8 mouse cellular contexts compared by ENCODE assay signal in the genomic region with DNA sequence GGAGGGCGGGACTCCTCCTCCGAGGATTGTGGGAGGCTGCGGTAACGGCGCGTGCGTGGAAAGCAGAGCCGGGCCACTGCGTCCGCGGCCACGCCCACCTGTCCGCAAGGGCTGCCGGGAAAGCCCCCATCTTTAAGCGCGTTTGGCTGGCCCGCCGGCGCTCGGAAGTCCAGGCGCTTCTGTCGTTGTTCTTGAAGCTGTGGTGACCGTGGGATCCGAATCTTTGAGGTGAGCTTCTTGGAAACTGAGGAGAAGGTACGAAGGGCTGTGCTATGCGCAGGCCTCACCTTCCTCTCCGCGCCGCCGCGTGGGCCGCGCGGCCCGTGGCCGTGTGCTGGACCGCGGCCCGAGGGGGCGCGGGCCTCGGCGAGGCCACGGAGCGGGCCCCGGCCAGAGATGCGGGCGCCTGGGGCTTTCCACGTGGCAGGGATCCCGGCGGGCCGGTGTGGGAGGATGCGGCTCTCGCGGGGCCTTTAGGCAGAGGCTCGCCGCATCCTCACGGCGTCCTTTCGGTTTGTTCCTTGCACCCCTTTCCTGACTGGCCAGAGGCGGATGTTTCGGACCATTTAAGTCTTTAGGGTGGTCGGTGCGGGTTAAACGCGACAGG. TPM values are rescaled to one million over a fixed set of nuclear protein-coding genes. Genes with fewer than 3 reads are reported as not detected.
DNase-seq lines count a peak whose midpoint lies in the region; ATAC-seq and TF ChIP-seq lines count a peak whose summit lies in the region.

A gene (plus strand): TSS at position 78 of the 607 bp plus-strand sequence.

- H3K9me3 ChIP-seq in G1E (replicated peaks): no peaks in the 10 kb centered on the region
- H3K9me3 ChIP-seq in forebrain, postnatal 0 days (ENCODE audit: low read length): no peaks in the 10 kb centered on the region
- H3K9me3 ChIP-seq in lung, embryonic 16.5 days (ENCODE audit: control insufficient read depth, low read length): no peaks in the 10 kb centered on the region

- DNase-seq in G1E (ENCODE audit: low spot score): peak; percentile 84
- peak; percentile 94 to 96 for DNase-seq in cerebellum, adult 18-20 months
- peak; percentile 95 for DNase-seq in forebrain, postnatal 0 days
- peak; percentile 75 for DNase-seq in layer of hippocampus, adult 9-10 months (ENCODE audit: low spot score)
- peak; percentile 79 for DNase-seq in ovary, postnatal 10 days (ENCODE audit: low spot score)
- DNase-seq in thymus, postnatal 10 days (ENCODE audit: low spot score in 2 of 2): peak; percentile 92 to 93

- TF ChIP-seq CTCF in G1E (IDR thresholded peaks at IDR 0.05; ENCODE audit: low read depth, low read length): no peak
- no peak for TF ChIP-seq CTCF in forebrain, postnatal 0 days (IDR thresholded peaks at IDR 0.05; ENCODE audit: low read depth)

- peak within 1 kb of the TSS; percentile 60 for H3K4me2 ChIP-seq in forebrain, postnatal 0 days (ENCODE audit: low read depth)
- peak within 1 kb of the TSS; percentile 76 for H3K4me2 ChIP-seq in lung, embryonic 16.5 days (ENCODE audit: low read depth, low read length)

- H3K4me1 ChIP-seq in G1E (ENCODE audit: insufficient read depth, low read depth, low read length): peaks cover 26% of the 10 kb centered on the region
- H3K4me1 ChIP-seq in forebrain, postnatal 0 days (ENCODE audit: insufficient read depth): 0 out of 2 replicates have a peak, but pooled peaks cover 7% of the 10 kb centered on the region
- peaks cover 3% of the 10 kb centered on the region for H3K4me1 ChIP-seq in lung, embryonic 16.5 days (replicated peaks; ENCODE audit: control insufficient read depth, insufficient read depth, low read length)

- 3% methylated on average over 57 of the region's 66 CpGs for WGBS in forebrain, postnatal 0 days
- under 1% methylated on average over 64 of the region's 66 CpGs for WGBS in lung, embryonic 16.5 days

- peaks cover 18% of the 10 kb centered on the region for H3K36me3 ChIP-seq in G1E (replicated peaks)
- H3K36me3 ChIP-seq in forebrain, postnatal 0 days (ENCODE audit: insufficient read depth): no peaks in the 10 kb centered on the region
- peaks cover 6% of the 10 kb centered on the region for H3K36me3 ChIP-seq in lung, embryonic 16.5 days (ENCODE audit: control insufficient read depth, insufficient read depth, low read length)

- peak; percentile 65; the same call in 1 of the 2 replicates for ATAC-seq in G1E (ENCODE audit: extremely low read depth, insufficient number of reproducible peaks, low FRiP score, poor library complexity, severe bottlenecking)
- ATAC-seq in forebrain, postnatal 0 days: peak; percentile 99
- ATAC-seq in hematopoietic stem cell, adult 5-6 weeks (replicated peaks in 1 of 2; ENCODE audit: insufficient read depth in 1 of 2, low FRiP score in 2 of 2, low TSS enrichment in 1 of 2, low read depth in 1 of 2, poor library complexity in 2 of 2, severe bottlenecking in 2 of 2): peak; percentile 88 to 93
- ATAC-seq in lung, embryonic 16.5 days (ENCODE audit: low read depth): peak; percentile 99

- H3K27me3 ChIP-seq in G1E (ENCODE audit: insufficient read depth, low read length): no peaks in the 10 kb centered on the region
- no peaks in the 10 kb centered on the region for H3K27me3 ChIP-seq in forebrain, postnatal 0 days (ENCODE audit: insufficient read depth, low read length)
- no peaks in the 10 kb centered on the region for H3K27me3 ChIP-seq in lung, embryonic 16.5 days (ENCODE audit: control insufficient read depth, insufficient read depth, low read depth, low read length)

- peak within 1 kb of the TSS; percentile 94 for H3K4me3 ChIP-seq in G1E (ENCODE audit: low read depth, low read length)
- peak within 1 kb of the TSS; percentile 100 for H3K4me3 ChIP-seq in forebrain, postnatal 0 days (ENCODE audit: low read depth, low read length)
- H3K4me3 ChIP-seq in lung, embryonic 16.5 days (ENCODE audit: low read length): peak within 1 kb of the TSS; percentile 100

- peak within 1 kb of the TSS; percentile 96 for H3K9ac ChIP-seq in forebrain, postnatal 0 days
- peak within 1 kb of the TSS; percentile 99 for H3K9ac ChIP-seq in lung, embryonic 16.5 days (ENCODE audit: low read length)

- H3K27ac ChIP-seq in forebrain, postnatal 0 days (ENCODE audit: low read depth, low read length): peak within 1 kb of the TSS; percentile 91
- H3K27ac ChIP-seq in lung, embryonic 16.5 days (ENCODE audit: low read length): peak within 1 kb of the TSS; percentile 95

RNA-seq across cellular contexts. Expression of the gene that starts here (rescaled TPM):
- total RNA-seq in G1E (2014; fragmentation: Nextera tagmentation) (427 and 594 TPM in 2 replicates), G1E (2017) (492 and 574 TPM in 2 replicates)
- 29.4 and 41.7 TPM in 2 replicates for polyA plus RNA-seq in G1E (2012)
- total RNA-seq in forebrain, postnatal 0 days (2014; rRNA removed): 130 and 152 TPM in 2 replicates
- 287 and 316 TPM in 2 replicates for polyA plus RNA-seq in forebrain, postnatal 0 days (2015; fragmentation: Nextera tagmentation; extraction: Ambion mirVana)
- 543 and 668 TPM in 2 replicates for total RNA-seq in hematopoietic stem cell, adult 5-6 weeks (2017)
- 254 and 292 TPM in 2 replicates for polyA plus RNA-seq in lung, embryonic 16.5 days (2015; fragmentation: Nextera tagmentation; extraction: Ambion mirVana)

Comparison
In these comparisons a context has a peak if more than half of its experiments do, and no peak if none do; other contexts are left out.
1. Peak in every context shown above with its lines: DNase-seq, ATAC-seq, H3K4me3 ChIP-seq and H3K27ac ChIP-seq.